Mouse (Mus musculus) thymus, adult 2 months (tissue): ENCODE measurements around the gene Pon1.

ENCODE experiments used
- CTCF ChIP-seq: fragments of 200-500 bp; IDR thresholded peaks from 2 replicates; pipeline ENCODE4 v1.5.1; 2012; ENCODE audit warnings: mild to moderate bottlenecking, control low read depth, low read length, moderate library complexity, borderline replicate concordance; ENCODE audit not compliant: control insufficient read depth, poor library complexity, insufficient read depth; ENCODE audit errors: extremely low read depth
- POLR2A ChIP-seq: fragments of 200-500 bp; IDR thresholded peaks from 2 replicates; pipeline ENCODE4 v1.6.1; 2012; ENCODE audit warnings: mild to moderate bottlenecking, low read length, control low read depth, moderate library complexity; ENCODE audit not compliant: control insufficient read depth, poor library complexity, insufficient read depth; ENCODE audit errors: extremely low read depth

GRCm38 (mm10) chr6:5164855-5165254 is 28.9 kb downstream of the Pon1 start:
- TF ChIP-seq CTCF (no peak), POLR2A (no peak)
